Mouse (Mus musculus): ENCODE results near the gene Sf3b3. TPM values are rescaled to one million over a fixed set of nuclear protein-coding genes. Genes with fewer than 3 reads are reported as not detected.

Gene Sf3b3
- polyA plus RNA-seq, 1 experiment from 2014 or later = 161 TPM

- Histone ChIP-seq H3K9me3 (ENCODE audit: control insufficient read depth, low read length) (no peaks in the 10 kb centered on the region), H3K36me3 (ENCODE audit: control insufficient read depth, insufficient read depth, low read length) (peaks cover 26% of the 10 kb centered on the region), H3K4me1 (replicated peaks; ENCODE audit: control insufficient read depth, insufficient read depth, low read length) (no peaks in the 10 kb centered on the region; the same call in 1 of the 2 replicates), H3K4me2 (replicated peaks; ENCODE audit: low read depth, low read length) (no peak overlapping the region), H3K27me3 (ENCODE audit: control insufficient read depth, insufficient read depth, low read length) (no peaks in the 10 kb centered on the region), H3K4me3 (ENCODE audit: low read depth, low read length) (no peak overlapping the region), H3K27ac (ENCODE audit: low read depth, low read length) (no peak overlapping the region), H3K9ac (ENCODE audit: low read depth, low read length) (no peak overlapping the region)
- ATAC-seq (ENCODE audit: low FRiP score) (no peak), DNase-seq (ENCODE audit: low spot score) (no peak)
- WGBS = 92% methylated on average over 3 of the region's 3 CpGs
Observed at GRCm38 (mm10) chr8:110842012-110842574, 4.5 kb downstream of the Sf3b3 start.

- H3K27me3 ChIP-seq (ENCODE audit: control insufficient read depth, insufficient read depth, low read length) = no peaks in the 10 kb centered on the region
- no peak overlapping the region for H3K4me3 ChIP-seq (ENCODE audit: low read depth, low read length)
- H3K36me3 ChIP-seq (ENCODE audit: control insufficient read depth, insufficient read depth, low read length) = peaks cover 23% of the 10 kb centered on the region
- H3K4me2 ChIP-seq (replicated peaks; ENCODE audit: low read depth, low read length) = no peak overlapping the region
- no peak for ATAC-seq (ENCODE audit: low FRiP score)
- no peak overlapping the region for H3K9ac ChIP-seq (ENCODE audit: low read depth, low read length)
- no peaks in the 10 kb centered on the region for H3K9me3 ChIP-seq (ENCODE audit: control insufficient read depth, low read length)
- 93% methylated on average over 3 of the region's 3 CpGs for WGBS
- no peaks in the 10 kb centered on the region for H3K4me1 ChIP-seq (replicated peaks; ENCODE audit: control insufficient read depth, insufficient read depth, low read length)
- no peak for DNase-seq (ENCODE audit: low spot score)
- no peak overlapping the region for H3K27ac ChIP-seq (ENCODE audit: low read depth, low read length)
Observed at GRCm38 (mm10) chr8:110831956-110832355, 14.6 kb downstream of the Sf3b3 start.

GRCm38 (mm10) chr8:110828511-110828910 is 18.1 kb downstream of the Sf3b3 start:
- no peaks in the 10 kb centered on the region for H3K9me3 ChIP-seq (ENCODE audit: control insufficient read depth, low read length)
- H3K4me2 ChIP-seq (replicated peaks; ENCODE audit: low read depth, low read length) = no peak overlapping the region
- WGBS = 89% methylated on average over 3 of the region's 3 CpGs
- H3K4me3 ChIP-seq (ENCODE audit: low read depth, low read length) = no peak overlapping the region
- peaks cover 23% of the 10 kb centered on the region for H3K36me3 ChIP-seq (ENCODE audit: control insufficient read depth, insufficient read depth, low read length)
- H3K27me3 ChIP-seq (ENCODE audit: control insufficient read depth, insufficient read depth, low read length) = no peaks in the 10 kb centered on the region
- DNase-seq (ENCODE audit: low spot score) = no peak
- no peak overlapping the region for H3K9ac ChIP-seq (ENCODE audit: low read depth, low read length)
- no peaks in the 10 kb centered on the region for H3K4me1 ChIP-seq (replicated peaks; ENCODE audit: control insufficient read depth, insufficient read depth, low read length)
- no peak overlapping the region for H3K27ac ChIP-seq (ENCODE audit: low read depth, low read length)
- no peak for ATAC-seq (ENCODE audit: low FRiP score)

DNA sequence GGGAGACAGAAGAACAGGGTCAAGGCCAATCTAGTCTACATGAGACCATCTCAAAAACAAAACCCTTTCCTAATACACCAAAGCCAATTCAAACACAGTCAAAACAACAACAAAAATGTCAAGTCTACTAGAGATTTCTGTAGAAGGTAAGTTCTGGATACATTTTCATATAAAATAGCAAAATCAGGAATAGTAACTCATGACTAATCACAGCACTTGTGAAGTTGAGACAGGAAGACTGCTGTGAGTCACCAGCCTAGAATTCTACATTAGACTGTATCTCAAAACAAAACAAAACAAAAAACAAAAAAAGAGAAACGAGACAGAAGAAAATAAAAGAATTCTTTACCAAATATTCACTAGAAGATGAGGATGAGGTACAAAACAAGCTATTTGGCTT is 21.7 kb downstream of the Sf3b3 start:
- Histone ChIP-seq H3K36me3 (ENCODE audit: control insufficient read depth, insufficient read depth, low read length) (peaks cover 18% of the 10 kb centered on the region), H3K9me3 (ENCODE audit: control insufficient read depth, low read length) (no peaks in the 10 kb centered on the region)

DNA sequence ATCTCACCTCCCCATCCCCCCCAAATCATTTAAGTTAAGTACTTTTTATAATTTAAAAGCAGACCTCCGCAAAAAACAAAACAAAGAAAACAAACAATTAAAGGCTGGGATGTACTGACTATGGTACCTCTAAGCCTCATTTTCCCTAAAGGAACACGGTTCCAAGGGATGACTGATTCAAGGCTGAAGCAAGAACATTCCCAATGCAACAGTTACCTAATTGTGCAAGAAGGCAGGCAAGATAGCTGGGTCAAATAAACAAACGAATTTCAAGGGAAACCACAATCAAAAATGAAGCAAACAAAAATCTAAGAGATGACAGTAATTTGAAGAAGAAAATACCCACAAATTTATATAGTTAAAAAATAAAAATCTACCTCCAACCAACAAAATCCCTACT is 24.6 kb downstream of the Sf3b3 start:
- DNase-seq (ENCODE audit: low spot score) (no peak), ATAC-seq (ENCODE audit: low FRiP score) (no peak)
- Histone ChIP-seq H3K9me3 (ENCODE audit: control insufficient read depth, low read length) (no peaks in the 10 kb centered on the region), H3K36me3 (ENCODE audit: control insufficient read depth, insufficient read depth, low read length) (peaks cover 21% of the 10 kb centered on the region), H3K4me1 (replicated peaks; ENCODE audit: control insufficient read depth, insufficient read depth, low read length) (no peaks in the 10 kb centered on the region), H3K27me3 (ENCODE audit: control insufficient read depth, insufficient read depth, low read length) (no peaks in the 10 kb centered on the region), H3K4me2 (replicated peaks; ENCODE audit: low read depth, low read length) (no peak overlapping the region), H3K4me3 (ENCODE audit: low read depth, low read length) (no peak overlapping the region), H3K9ac (ENCODE audit: low read depth, low read length) (no peak overlapping the region), H3K27ac (ENCODE audit: low read depth, low read length) (no peak overlapping the region)
- WGBS = 89% methylated on average over 3 of the region's 3 CpGs

More for the DNA sequence above, 21.7 kb downstream of the Sf3b3 start:
- Histone ChIP-seq H3K4me2 (replicated peaks; ENCODE audit: low read depth, low read length) (no peak overlapping the region), H3K27me3 (ENCODE audit: control insufficient read depth, insufficient read depth, low read length) (no peaks in the 10 kb centered on the region), H3K4me3 (ENCODE audit: low read depth, low read length) (no peak overlapping the region), H3K4me1 (replicated peaks; ENCODE audit: control insufficient read depth, insufficient read depth, low read length) (no peaks in the 10 kb centered on the region), H3K27ac (ENCODE audit: low read depth, low read length) (no peak overlapping the region), H3K9ac (ENCODE audit: low read depth, low read length) (no peak overlapping the region)
- WGBS = 89% methylated on average over 1 of the region's 1 CpGs
- DNase-seq (ENCODE audit: low spot score) (no peak), ATAC-seq (ENCODE audit: low FRiP score) (no peak)

DNA sequence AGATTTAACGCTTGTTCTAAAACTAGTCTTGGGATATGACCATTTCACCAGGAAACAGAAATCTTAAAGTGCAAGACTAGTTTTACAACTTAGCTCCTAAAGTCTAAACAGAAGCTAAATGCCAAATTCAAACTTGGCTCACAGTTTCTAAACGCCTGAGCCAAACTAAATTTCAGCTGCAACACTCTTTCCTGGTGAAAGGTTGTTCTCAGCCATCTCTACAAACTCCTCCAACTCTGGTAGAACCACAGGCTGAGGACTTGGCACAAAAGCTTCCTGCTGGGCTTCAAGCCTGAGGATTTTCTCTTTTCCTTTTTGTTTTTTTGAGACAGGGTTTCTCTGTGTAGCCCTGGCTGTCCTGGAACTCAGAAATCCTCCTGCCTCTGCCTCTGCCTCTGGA is 26.3 kb downstream of the Sf3b3 start:
- no peak overlapping the region for H3K4me2 ChIP-seq (replicated peaks; ENCODE audit: low read depth, low read length)

DNA sequence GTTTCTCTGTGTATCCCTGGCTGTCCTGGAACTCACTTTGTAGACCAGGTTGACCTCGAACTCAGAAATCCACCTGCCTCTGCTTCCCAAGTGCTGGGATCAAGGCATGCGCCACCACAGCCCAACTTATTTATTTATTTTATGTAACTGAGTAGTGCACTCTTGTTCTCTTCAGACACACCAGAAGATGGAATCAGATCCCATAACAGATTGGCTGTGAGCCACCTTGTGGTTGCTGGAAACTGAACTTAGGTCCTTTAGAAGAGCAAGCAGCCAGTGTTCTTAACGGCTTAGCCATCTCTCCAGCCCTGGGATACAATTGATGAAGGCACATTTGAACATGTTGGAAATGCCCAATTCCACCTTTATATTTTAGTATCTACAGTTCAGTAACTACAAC is 28.0 kb downstream of the Sf3b3 start:
- no peak for ATAC-seq (ENCODE audit: low FRiP score)
- Histone ChIP-seq H3K36me3 (ENCODE audit: control insufficient read depth, insufficient read depth, low read length) (peaks cover 30% of the 10 kb centered on the region), H3K4me1 (replicated peaks; ENCODE audit: control insufficient read depth, insufficient read depth, low read length) (no peaks in the 10 kb centered on the region), H3K27me3 (ENCODE audit: control insufficient read depth, insufficient read depth, low read length) (no peaks in the 10 kb centered on the region), H3K27ac (ENCODE audit: low read depth, low read length) (no peak overlapping the region), H3K4me3 (ENCODE audit: low read depth, low read length) (no peak overlapping the region), H3K9me3 (ENCODE audit: control insufficient read depth, low read length) (no peaks in the 10 kb centered on the region), H3K9ac (ENCODE audit: low read depth, low read length) (no peak overlapping the region), H3K4me2 (replicated peaks; ENCODE audit: low read depth, low read length) (no peak overlapping the region)
- no peak for DNase-seq (ENCODE audit: low spot score)
- 91% methylated on average over 3 of the region's 3 CpGs for WGBS

More for the DNA sequence above, 26.3 kb downstream of the Sf3b3 start:
- Histone ChIP-seq H3K4me1 (replicated peaks; ENCODE audit: control insufficient read depth, insufficient read depth, low read length) (no peaks in the 10 kb centered on the region), H3K9me3 (ENCODE audit: control insufficient read depth, low read length) (no peaks in the 10 kb centered on the region), H3K27ac (ENCODE audit: low read depth, low read length) (no peak overlapping the region), H3K36me3 (ENCODE audit: control insufficient read depth, insufficient read depth, low read length) (peaks cover 30% of the 10 kb centered on the region), H3K4me3 (ENCODE audit: low read depth, low read length) (no peak overlapping the region), H3K27me3 (ENCODE audit: control insufficient read depth, insufficient read depth, low read length) (no peaks in the 10 kb centered on the region), H3K9ac (ENCODE audit: low read depth, low read length) (no peak overlapping the region)
- DNase-seq (ENCODE audit: low spot score) = no peak
- ATAC-seq (ENCODE audit: low FRiP score) = no peak
- WGBS = 100% methylated on average over 2 of the region's 2 CpGs

GRCm38 (mm10) chr8:110816990-110817389 is 29.6 kb downstream of the Sf3b3 start:
- no peaks in the 10 kb centered on the region for H3K9me3 ChIP-seq (ENCODE audit: control insufficient read depth, low read length)
- peaks cover 41% of the 10 kb centered on the region for H3K36me3 ChIP-seq (ENCODE audit: control insufficient read depth, insufficient read depth, low read length)
- H3K27ac ChIP-seq (ENCODE audit: low read depth, low read length) = no peak overlapping the region
- no peak overlapping the region for H3K4me2 ChIP-seq (replicated peaks; ENCODE audit: low read depth, low read length)
- H3K27me3 ChIP-seq (ENCODE audit: control insufficient read depth, insufficient read depth, low read length) = no peaks in the 10 kb centered on the region
- no peak overlapping the region for H3K4me3 ChIP-seq (ENCODE audit: low read depth, low read length)
- 86% methylated on average over 1 of the region's 1 CpGs for WGBS
- ATAC-seq (ENCODE audit: low FRiP score) = no peak
- no peaks in the 10 kb centered on the region for H3K4me1 ChIP-seq (replicated peaks; ENCODE audit: control insufficient read depth, insufficient read depth, low read length)
- H3K9ac ChIP-seq (ENCODE audit: low read depth, low read length) = no peak overlapping the region
- no peak for DNase-seq (ENCODE audit: low spot score)

- Histone ChIP-seq H3K27ac (ENCODE audit: low read depth, low read length) (no peak overlapping the region), H3K9ac (ENCODE audit: low read depth, low read length) (no peak overlapping the region), H3K36me3 (ENCODE audit: control insufficient read depth, insufficient read depth, low read length) (peaks cover 41% of the 10 kb centered on the region), H3K4me3 (ENCODE audit: low read depth, low read length) (no peak overlapping the region), H3K9me3 (ENCODE audit: control insufficient read depth, low read length) (no peaks in the 10 kb centered on the region), H3K4me1 (replicated peaks; ENCODE audit: control insufficient read depth, insufficient read depth, low read length) (no peaks in the 10 kb centered on the region), H3K27me3 (ENCODE audit: control insufficient read depth, insufficient read depth, low read length) (no peaks in the 10 kb centered on the region), H3K4me2 (replicated peaks; ENCODE audit: low read depth, low read length) (no peak overlapping the region)
- DNase-seq (ENCODE audit: low spot score) (no peak), ATAC-seq (ENCODE audit: low FRiP score) (no peak)
- 82% methylated on average over 3 of the region's 3 CpGs for WGBS
Observed at GRCm38 (mm10) chr8:110815308-110815707, 31.3 kb downstream of the Sf3b3 start.
